Mouse (Mus musculus) G1E (cell line): ENCODE data around the gene Lmntd1.

Source experiments
- CTCF ChIP-seq: IDR thresholded peaks from 2 replicates; pipeline ENCODE4 v1.5.1; 2012; ENCODE audit warnings: low read depth, low read length, inconsistent platforms, mixed read lengths
- GATA1 ChIP-seq: IDR thresholded peaks from 2 replicates; pipeline ENCODE4 v1.6.1; 2012; ENCODE audit warnings: borderline replicate concordance, low read length, inconsistent platforms, mixed read lengths
- GATA2 ChIP-seq: IDR thresholded peaks from 2 replicates; pipeline ENCODE4 v1.6.1; 2012; ENCODE audit warnings: low read depth, low read length, inconsistent platforms, borderline replicate concordance
- TAL1 ChIP-seq: conservative IDR thresholded peaks from 2 replicates; pipeline ENCODE4 v1.6.1; 2012; ENCODE audit warnings: low read depth, low read length, inconsistent platforms, mixed read lengths

GRCm38 (mm10) chr6:145595905-145596304, 18.2 kb downstream of the Lmntd1 start:
- TF ChIP-seq CTCF (no peak), GATA1 (no peak), GATA2 (no peak), TAL1 (no peak)
